Mouse (Mus musculus): Measurements from ENCODE around the gene Fndc3b.

GRCm38 (mm10) chr3:27598437-27599382, 112.4 kb downstream of the Fndc3b start:
- TF ChIP-seq CTCF (IDR thresholded peaks at IDR 0.05; ENCODE audit: control insufficient read depth, insufficient read depth, insufficient replicate concordance, low read depth, low read length) (no peak), POLR2A (IDR thresholded peaks at IDR 0.05; ENCODE audit: control insufficient read depth, low read depth, low read length) (no peak)
